Mouse (Mus musculus): ENCODE measurements at regions not wholly inside any gene's neighbourhood (a gene's known extent, or its start where the extent isn't known, plus 50 kb on each side); places are given as distances from the start of the nearest gene placed in this dataset.

GRCm38 (mm10) chr14:106364767-106365623, 259.0 kb downstream of the Trim52 start:
- no peak overlapping the region for H3K9ac ChIP-seq (replicated peaks; ENCODE audit: low read length)
- no peaks in the 10 kb centered on the region for H3K4me1 ChIP-seq (ENCODE audit: insufficient read depth, low read length)
- H3K4me3 ChIP-seq (ENCODE audit: low read length) = no peak overlapping the region
- no peak overlapping the region for H3K27ac ChIP-seq
- DNase-seq (ENCODE audit: low spot score) = no peak
- H3K27me3 ChIP-seq (ENCODE audit: insufficient read depth, low read length) = no peaks in the 10 kb centered on the region
- no peak for ATAC-seq
- WGBS = 73% methylated on average over 8 of the region's 8 CpGs
- no peak for TF ChIP-seq CTCF (IDR thresholded peaks at IDR 0.05; ENCODE audit: low read depth)
- H3K4me2 ChIP-seq (ENCODE audit: low read depth, low read length) = no peak overlapping the region
- no peaks in the 10 kb centered on the region for H3K9me3 ChIP-seq (ENCODE audit: low read length)
- H3K36me3 ChIP-seq (ENCODE audit: insufficient read depth, low read length) = no peaks in the 10 kb centered on the region

DNA sequence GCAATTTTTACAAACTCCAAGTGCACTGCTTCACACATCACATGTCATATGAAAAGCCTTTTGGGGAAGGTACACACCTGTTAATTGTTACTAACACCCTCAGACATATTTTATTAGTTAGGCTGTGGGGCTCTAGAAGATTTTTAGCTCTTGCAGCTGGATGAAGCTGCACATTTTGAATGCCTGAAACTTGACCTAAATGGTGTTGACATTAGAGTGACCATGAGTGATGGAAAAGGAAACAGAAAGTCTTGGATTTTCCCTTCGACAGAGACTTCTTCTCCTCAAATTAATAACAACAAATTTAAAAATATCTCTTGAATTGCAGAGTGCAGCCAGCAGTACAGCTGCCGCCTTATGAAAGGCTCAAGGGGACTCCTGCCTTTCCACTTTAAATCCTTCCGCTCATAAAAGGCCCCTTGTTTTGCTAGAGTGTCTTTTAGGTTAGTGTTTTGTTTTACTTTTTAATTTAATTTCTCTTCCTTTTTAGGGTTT, 259.7 kb downstream of the Trim52 start:
- H3K36me3 ChIP-seq (ENCODE audit: insufficient read depth, low read length) = no peaks in the 10 kb centered on the region
- H3K27ac ChIP-seq = no peak overlapping the region
- TF ChIP-seq CTCF (IDR thresholded peaks at IDR 0.05; ENCODE audit: low read depth) = no peak
- ATAC-seq (no peak), DNase-seq (ENCODE audit: low spot score) (no peak)
- no peaks in the 10 kb centered on the region for H3K27me3 ChIP-seq (ENCODE audit: insufficient read depth, low read length)
- H3K9me3 ChIP-seq (ENCODE audit: low read length) = no peaks in the 10 kb centered on the region
- H3K4me1 ChIP-seq (ENCODE audit: insufficient read depth, low read length) = no peaks in the 10 kb centered on the region
- no peak overlapping the region for H3K9ac ChIP-seq (replicated peaks; ENCODE audit: low read length)
- H3K4me3 ChIP-seq (ENCODE audit: low read length) = no peak overlapping the region
- 83% methylated on average over 3 of the region's 3 CpGs for WGBS
- H3K4me2 ChIP-seq (ENCODE audit: low read depth, low read length) = no peak overlapping the region

DNA sequence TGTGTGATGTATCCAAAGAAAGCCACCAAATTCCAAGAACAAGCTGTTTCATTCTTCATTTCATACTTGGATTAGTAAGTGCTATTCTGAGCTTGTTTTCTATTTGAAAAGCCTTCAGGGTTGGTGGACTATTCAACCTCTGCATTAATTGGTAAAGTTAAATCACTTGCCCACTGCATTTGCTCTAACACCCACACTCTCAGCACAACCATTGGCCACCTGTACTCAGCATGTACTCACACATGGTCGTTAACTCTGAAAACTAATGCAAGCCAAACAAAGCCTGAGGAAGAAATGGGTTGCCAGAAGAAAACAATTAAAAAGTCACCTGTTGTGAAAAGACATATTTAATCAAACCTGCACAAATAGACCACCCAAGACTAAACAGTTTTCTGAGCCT, 267.5 kb downstream of the Trim52 start:
- Histone ChIP-seq H3K9me3 (ENCODE audit: low read length) (no peaks in the 10 kb centered on the region), H3K27ac (no peak overlapping the region), H3K4me3 (ENCODE audit: low read length) (no peak overlapping the region), H3K4me1 (ENCODE audit: insufficient read depth, low read length) (no peaks in the 10 kb centered on the region), H3K9ac (replicated peaks; ENCODE audit: low read length) (no peak overlapping the region), H3K4me2 (ENCODE audit: low read depth, low read length) (no peak overlapping the region), H3K27me3 (ENCODE audit: insufficient read depth, low read length) (no peaks in the 10 kb centered on the region), H3K36me3 (ENCODE audit: insufficient read depth, low read length) (no peaks in the 10 kb centered on the region)
- 48% methylated on average over 1 of the region's 1 CpGs for WGBS
- no peak for TF ChIP-seq CTCF (IDR thresholded peaks at IDR 0.05; ENCODE audit: low read depth)
- peak; percentile 1 for DNase-seq (ENCODE audit: low spot score)
- no peak for ATAC-seq

- no peak for TF ChIP-seq CTCF (IDR thresholded peaks at IDR 0.05; ENCODE audit: low read depth)
These were observed 273.6 kb downstream of the Trim52 start for GRCm38 (mm10) chr14:106379645-106380044.

GRCm38 (mm10) chr14:106387671-106388070, 281.7 kb downstream of the Trim52 start:
- no peak overlapping the region for H3K4me3 ChIP-seq (ENCODE audit: low read length)
- H3K4me2 ChIP-seq (ENCODE audit: low read depth, low read length) = no peak overlapping the region
- WGBS = 73% methylated on average over 3 of the region's 3 CpGs
- no peak overlapping the region for H3K27ac ChIP-seq
- no peaks in the 10 kb centered on the region for H3K9me3 ChIP-seq (ENCODE audit: low read length)
- no peak for DNase-seq (ENCODE audit: low spot score)
- H3K36me3 ChIP-seq (ENCODE audit: insufficient read depth, low read length) = no peaks in the 10 kb centered on the region
- H3K27me3 ChIP-seq (ENCODE audit: insufficient read depth, low read length) = no peaks in the 10 kb centered on the region
- no peak overlapping the region for H3K9ac ChIP-seq (replicated peaks; ENCODE audit: low read length)
- no peak for ATAC-seq
- no peaks in the 10 kb centered on the region for H3K4me1 ChIP-seq (ENCODE audit: insufficient read depth, low read length)
- TF ChIP-seq CTCF (IDR thresholded peaks at IDR 0.05; ENCODE audit: low read depth) = no peak

More at GRCm38 (mm10) chr14:106379645-106380044, 273.6 kb downstream of the Trim52 start:
- Histone ChIP-seq H3K36me3 (ENCODE audit: insufficient read depth, low read length) (no peaks in the 10 kb centered on the region), H3K27me3 (ENCODE audit: insufficient read depth, low read length) (no peaks in the 10 kb centered on the region), H3K4me2 (ENCODE audit: low read depth, low read length) (no peak overlapping the region), H3K4me3 (ENCODE audit: low read length) (no peak overlapping the region), H3K4me1 (ENCODE audit: insufficient read depth, low read length) (no peaks in the 10 kb centered on the region), H3K27ac (no peak overlapping the region), H3K9ac (replicated peaks; ENCODE audit: low read length) (no peak overlapping the region), H3K9me3 (ENCODE audit: low read length) (no peaks in the 10 kb centered on the region)
- DNase-seq (ENCODE audit: low spot score) (no peak), ATAC-seq (no peak)
- WGBS = 86% methylated on average over 4 of the region's 4 CpGs

GRCm38 (mm10) chr14:106390546-106390945, 284.5 kb downstream of the Trim52 start:
- H3K27me3 ChIP-seq (ENCODE audit: insufficient read depth, low read length) = no peaks in the 10 kb centered on the region
- no peaks in the 10 kb centered on the region for H3K9me3 ChIP-seq (ENCODE audit: low read length)
- DNase-seq (ENCODE audit: low spot score) = no peak
- ATAC-seq = no peak
- 85% methylated on average over 9 of the region's 9 CpGs for WGBS
- no peaks in the 10 kb centered on the region for H3K36me3 ChIP-seq (ENCODE audit: insufficient read depth, low read length)
- H3K9ac ChIP-seq (replicated peaks; ENCODE audit: low read length) = no peak overlapping the region
- H3K4me2 ChIP-seq (ENCODE audit: low read depth, low read length) = no peak overlapping the region
- no peaks in the 10 kb centered on the region for H3K4me1 ChIP-seq (ENCODE audit: insufficient read depth, low read length)
- no peak overlapping the region for H3K27ac ChIP-seq
- TF ChIP-seq CTCF (IDR thresholded peaks at IDR 0.05; ENCODE audit: low read depth) = no peak
- H3K4me3 ChIP-seq (ENCODE audit: low read length) = no peak overlapping the region

- no peak overlapping the region for H3K27ac ChIP-seq
- H3K9me3 ChIP-seq (ENCODE audit: low read length) = no peaks in the 10 kb centered on the region
- 84% methylated on average over 4 of the region's 4 CpGs for WGBS
- H3K9ac ChIP-seq (replicated peaks; ENCODE audit: low read length) = no peak overlapping the region
- no peaks in the 10 kb centered on the region for H3K4me1 ChIP-seq (ENCODE audit: insufficient read depth, low read length)
- H3K4me2 ChIP-seq (ENCODE audit: low read depth, low read length) = no peak overlapping the region
- no peak overlapping the region for H3K4me3 ChIP-seq (ENCODE audit: low read length)
- no peak for DNase-seq (ENCODE audit: low spot score)
- TF ChIP-seq CTCF (IDR thresholded peaks at IDR 0.05; ENCODE audit: low read depth) = no peak
- no peaks in the 10 kb centered on the region for H3K36me3 ChIP-seq (ENCODE audit: insufficient read depth, low read length)
- no peaks in the 10 kb centered on the region for H3K27me3 ChIP-seq (ENCODE audit: insufficient read depth, low read length)
- no peak for ATAC-seq
These were observed 288.0 kb downstream of the Trim52 start for GRCm38 (mm10) chr14:106393978-106394377.

All from hindbrain, postnatal 0 days (tissue).